Mouse (Mus musculus): ENCODE measurements at regions not wholly inside any gene's neighbourhood (a gene's known extent, or its start where the extent isn't known, plus 50 kb on each side); places are given as distances from the start of the nearest gene placed in this dataset.
"Not testable (repeated sequence)": the region's sequence is repeated elsewhere in the genome, so short reads cannot be mapped to it uniquely, and the experiment has no call there.

- DNase-seq = peak in 1 of 2 experiments; percentile 1
- intact Hi-C loops (cut with DNase I) = not testable (repeated sequence)
Observed at GRCm38 (mm10) chr13:68298862-68299261, 283.1 kb downstream of the Mtrr start.

DNA sequence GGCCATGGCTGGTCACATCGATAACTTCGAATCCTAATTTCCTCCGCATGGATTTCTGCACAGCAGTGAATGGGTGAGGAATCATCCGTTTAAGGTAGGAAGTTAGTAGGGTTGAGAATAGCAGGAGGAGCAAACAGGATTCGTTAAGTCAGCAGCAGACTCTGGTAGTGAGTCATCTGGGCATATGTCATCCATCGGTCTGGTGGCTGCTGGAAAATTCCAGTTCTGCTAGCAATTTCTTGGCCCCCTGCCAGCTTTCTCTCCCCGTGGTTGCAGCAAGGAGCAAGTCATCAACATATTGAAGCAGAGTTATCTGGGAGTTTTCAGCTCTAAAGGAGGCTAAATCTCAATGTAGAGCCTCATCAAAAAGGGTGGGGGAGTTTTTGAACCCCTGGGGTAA is 323.7 kb downstream of the Mtrr start:
- intact Hi-C loops (cut with DNase I); DNase-seq: not testable (repeated sequence)

Data from heart, postnatal 36 days (tissue).